Mouse (Mus musculus) embryonic facial prominence, embryonic 15.5 days (tissue): ENCODE measurements around the gene Tada2a. TPM values are rescaled to one million over a fixed set of nuclear protein-coding genes. Genes with fewer than 3 reads are reported as not detected.

Experiments
- ATAC-seq: fragments of 200-750 bp; cut with Nextera tagmentation; 2 replicates; pipeline ENCODE4 v1.8.0; 2017; ENCODE audit warnings: low read depth, moderate TSS enrichment; ENCODE audit not compliant: insufficient number of reproducible peaks, low FRiP score, low TSS enrichment
- H3K27ac ChIP-seq: fragments of 300-500 bp; sonication (generic); replicated peaks from 2 replicates; pipeline ENCODE4 v1.5.1; 2015; ENCODE audit warnings: mild to moderate bottlenecking, inconsistent platforms
- H3K27me3 ChIP-seq: fragments of 300-500 bp; sonication (generic); 2 replicates; pipeline ENCODE4 v1.6.1; 2015; ENCODE audit warnings: inconsistent platforms
- H3K36me3 ChIP-seq: fragments of 300-500 bp; sonication (generic); 2 replicates; pipeline ENCODE4 v1.6.1; 2015; ENCODE audit warnings: mild to moderate bottlenecking, inconsistent platforms
- H3K4me1 ChIP-seq: fragments of 300-500 bp; sonication (generic); 2 replicates; pipeline ENCODE4 v1.6.1; 2015; ENCODE audit warnings: inconsistent platforms
- H3K4me2 ChIP-seq: fragments of 300-500 bp; sonication (generic); replicated peaks from 2 replicates; pipeline ENCODE4 v1.6.1; 2015; ENCODE audit warnings: mild to moderate bottlenecking, inconsistent platforms
- H3K4me3 ChIP-seq: fragments of 300-500 bp; sonication (generic); replicated peaks from 2 replicates; pipeline ENCODE4 v1.5.1; 2015; ENCODE audit warnings: mild to moderate bottlenecking, inconsistent platforms
- H3K9ac ChIP-seq: fragments of 300-500 bp; sonication (generic); 2 replicates; pipeline ENCODE4 v1.6.1; 2015; ENCODE audit warnings: inconsistent platforms
- H3K9me3 ChIP-seq: fragments of 300-500 bp; sonication (generic); replicated peaks from 2 replicates; pipeline ENCODE4 v1.6.1; 2016; ENCODE audit warnings: inconsistent platforms
- WGBS: fragments of 180-500 bp; shearing (Covaris S2); methylation state at CpG from one replicate; pipeline ENCODE4 v1.1.7; 2015; 5-methylcytosine and 5-hydroxymethylcytosine counted together
- polyA plus RNA-seq: library from polyadenylated mRNA; unstranded; fragments of >200 nt; fragmentation: Nextera tagmentation; extraction: Ambion mirVana; gene quantifications from 2 replicates; pipeline ENCODE4 v1.2.1, GENCODE M21; 2015

Gene Tada2a
- polyA plus RNA-seq, 1 experiment from 2014 or later = 34.7 TPM

- H3K36me3 ChIP-seq = peaks cover 10% of the 10 kb centered on the region
- 47% methylated on average over 7 of the region's 7 CpGs for WGBS
- H3K27me3 ChIP-seq = peaks cover 3% of the 10 kb centered on the region
- no peak for ATAC-seq
- no peaks in the 10 kb centered on the region for H3K9me3 ChIP-seq
- no peak overlapping the region for H3K4me3 ChIP-seq
- H3K4me1 ChIP-seq = peaks cover 28% of the 10 kb centered on the region
- no peak overlapping the region for H3K9ac ChIP-seq
- H3K27ac ChIP-seq = peak overlapping the region; percentile 39
- no peak overlapping the region for H3K4me2 ChIP-seq
Observed at GRCm38 (mm10) chr11:84073816-84074764, 55.3 kb downstream of the Tada2a start.

- Histone ChIP-seq H3K9me3 (no peaks in the 10 kb centered on the region), H3K4me3 (no peak overlapping the region), H3K4me1 (peaks cover 35% of the 10 kb centered on the region), H3K9ac (no peak overlapping the region), H3K27me3 (peaks cover 4% of the 10 kb centered on the region), H3K36me3 (no peaks in the 10 kb centered on the region), H3K4me2 (no peak overlapping the region), H3K27ac (peak overlapping the region; percentile 39)
- ATAC-seq = peak; percentile 67; the same call in 1 of the 2 replicates
- WGBS = 16% methylated on average over 9 of the region's 9 CpGs
Observed at GRCm38 (mm10) chr11:84072904-84073651, 56.3 kb downstream of the Tada2a start.

- peak within 1 kb of the TSS; percentile 65 for H3K27ac ChIP-seq
- H3K4me2 ChIP-seq = peak within 1 kb of the TSS; percentile 71
- H3K36me3 ChIP-seq = no peaks in the 10 kb centered on the region
- peaks cover 11% of the 10 kb centered on the region for H3K27me3 ChIP-seq
- WGBS = 13% methylated on average over 11 of the region's 11 CpGs
- peak within 1 kb of the TSS; percentile 63 for H3K4me3 ChIP-seq
- H3K9ac ChIP-seq = peak within 1 kb of the TSS; percentile 50
- no peaks in the 10 kb centered on the region for H3K9me3 ChIP-seq
- no peak for ATAC-seq
- H3K4me1 ChIP-seq = peaks cover 46% of the 10 kb centered on the region
Observed at GRCm38 (mm10) chr11:84069034-84069370, 60.4 kb downstream of the Tada2a start, which contains the start of gene Dusp14. Gene Dusp14, minus strand, starts transcription at chr11:84069261.

- peak; percentile 58 for ATAC-seq
- Histone ChIP-seq H3K4me3 (peak overlapping the region; percentile 63), H3K36me3 (no peaks in the 10 kb centered on the region), H3K9me3 (no peaks in the 10 kb centered on the region), H3K4me1 (peaks cover 40% of the 10 kb centered on the region), H3K4me2 (peak overlapping the region; percentile 71), H3K27ac (peak overlapping the region; percentile 65), H3K9ac (peak overlapping the region; percentile 50), H3K27me3 (peaks cover 11% of the 10 kb centered on the region)
- WGBS = 2% methylated on average over 63 of the region's 63 CpGs
Observed at GRCm38 (mm10) chr11:84068191-84069033, 61.0 kb downstream of the Tada2a start.

GRCm38 (mm10) chr11:84067720-84068190 is 61.6 kb downstream of the Tada2a start:
- peak overlapping the region; percentile 71 for H3K4me2 ChIP-seq
- no peaks in the 10 kb centered on the region for H3K36me3 ChIP-seq
- H3K4me1 ChIP-seq = peaks cover 34% of the 10 kb centered on the region
- peak overlapping the region; percentile 65 for H3K27ac ChIP-seq
- WGBS = 2% methylated on average over 21 of the region's 21 CpGs
- H3K9me3 ChIP-seq = no peaks in the 10 kb centered on the region
- peak overlapping the region; percentile 50 for H3K9ac ChIP-seq
- peaks cover 11% of the 10 kb centered on the region for H3K27me3 ChIP-seq
- peak overlapping the region; percentile 63 for H3K4me3 ChIP-seq
- ATAC-seq = peak; percentile 29; the same call in 1 of the 2 replicates

- ATAC-seq = no peak
- Histone ChIP-seq H3K4me1 (peaks cover 29% of the 10 kb centered on the region), H3K4me3 (peak overlapping the region; percentile 63), H3K27me3 (peaks cover 11% of the 10 kb centered on the region), H3K27ac (0 out of 2 replicates have a peak overlapping the region, but pooled peaks have one; percentile 65), H3K36me3 (no peaks in the 10 kb centered on the region), H3K4me2 (peak overlapping the region; percentile 71), H3K9ac (0 out of 2 replicates have a peak overlapping the region, but pooled peaks have one; percentile 50), H3K9me3 (no peaks in the 10 kb centered on the region)
- 5% methylated on average over 18 of the region's 18 CpGs for WGBS
Observed at GRCm38 (mm10) chr11:84066927-84067645, 62.3 kb downstream of the Tada2a start.

- H3K27me3 ChIP-seq = peaks cover 11% of the 10 kb centered on the region
- no peak overlapping the region; the same call in 1 of the 2 replicates for H3K4me3 ChIP-seq
- no peaks in the 10 kb centered on the region for H3K36me3 ChIP-seq
- no peak overlapping the region for H3K27ac ChIP-seq
- H3K4me1 ChIP-seq = peaks cover 29% of the 10 kb centered on the region
- no peak overlapping the region; the same call in 1 of the 2 replicates for H3K4me2 ChIP-seq
- 5% methylated on average over 11 of the region's 11 CpGs for WGBS
- H3K9ac ChIP-seq = no peak overlapping the region
- ATAC-seq = no peak
- H3K9me3 ChIP-seq = no peaks in the 10 kb centered on the region
Observed at GRCm38 (mm10) chr11:84066071-84066481, 63.3 kb downstream of the Tada2a start.

GRCm38 (mm10) chr11:84063631-84064209 is 65.7 kb downstream of the Tada2a start:
- ATAC-seq = no peak
- no peak overlapping the region for H3K4me2 ChIP-seq
- H3K4me3 ChIP-seq = no peak overlapping the region
- WGBS = 77% methylated on average over 3 of the region's 3 CpGs
- no peak overlapping the region for H3K9ac ChIP-seq
- no peak overlapping the region for H3K27ac ChIP-seq
- no peaks in the 10 kb centered on the region for H3K9me3 ChIP-seq
- peaks cover 6% of the 10 kb centered on the region; the same call in 1 of the 2 replicates for H3K27me3 ChIP-seq
- H3K4me1 ChIP-seq = peaks cover 22% of the 10 kb centered on the region
- H3K36me3 ChIP-seq = no peaks in the 10 kb centered on the region

- no peaks in the 10 kb centered on the region for H3K36me3 ChIP-seq
- H3K27ac ChIP-seq = no peak overlapping the region
- 51% methylated on average over 2 of the region's 2 CpGs for WGBS
- ATAC-seq = no peak
- H3K9ac ChIP-seq = no peak overlapping the region
- no peak overlapping the region for H3K4me3 ChIP-seq
- H3K9me3 ChIP-seq = no peaks in the 10 kb centered on the region
- peaks cover 18% of the 10 kb centered on the region for H3K4me1 ChIP-seq
- peaks cover 6% of the 10 kb centered on the region; the same call in 1 of the 2 replicates for H3K27me3 ChIP-seq
- H3K4me2 ChIP-seq = no peak overlapping the region
Observed at GRCm38 (mm10) chr11:84062805-84063204, 66.6 kb downstream of the Tada2a start.

GRCm38 (mm10) chr11:84061881-84062280 is 67.5 kb downstream of the Tada2a start:
- Histone ChIP-seq H3K27me3 (peaks cover 6% of the 10 kb centered on the region; the same call in 1 of the 2 replicates), H3K9ac (no peak overlapping the region), H3K4me2 (no peak overlapping the region), H3K4me3 (no peak overlapping the region), H3K4me1 (peaks cover 9% of the 10 kb centered on the region), H3K27ac (no peak overlapping the region), H3K9me3 (no peaks in the 10 kb centered on the region), H3K36me3 (no peaks in the 10 kb centered on the region)
- 57% methylated on average over 2 of the region's 2 CpGs for WGBS
- no peak for ATAC-seq
